Mouse (Mus musculus) frontal cortex, postnatal 36 days (tissue): ENCODE data around the gene Parg.

Experiments
- DNase-seq, 2 experiments: peaks; one replicate each; pipeline ENCODE4 v3.0.0; 2022; ENCODE audit warnings: low spot score in 2 of 2

Gene Parg

DNA sequence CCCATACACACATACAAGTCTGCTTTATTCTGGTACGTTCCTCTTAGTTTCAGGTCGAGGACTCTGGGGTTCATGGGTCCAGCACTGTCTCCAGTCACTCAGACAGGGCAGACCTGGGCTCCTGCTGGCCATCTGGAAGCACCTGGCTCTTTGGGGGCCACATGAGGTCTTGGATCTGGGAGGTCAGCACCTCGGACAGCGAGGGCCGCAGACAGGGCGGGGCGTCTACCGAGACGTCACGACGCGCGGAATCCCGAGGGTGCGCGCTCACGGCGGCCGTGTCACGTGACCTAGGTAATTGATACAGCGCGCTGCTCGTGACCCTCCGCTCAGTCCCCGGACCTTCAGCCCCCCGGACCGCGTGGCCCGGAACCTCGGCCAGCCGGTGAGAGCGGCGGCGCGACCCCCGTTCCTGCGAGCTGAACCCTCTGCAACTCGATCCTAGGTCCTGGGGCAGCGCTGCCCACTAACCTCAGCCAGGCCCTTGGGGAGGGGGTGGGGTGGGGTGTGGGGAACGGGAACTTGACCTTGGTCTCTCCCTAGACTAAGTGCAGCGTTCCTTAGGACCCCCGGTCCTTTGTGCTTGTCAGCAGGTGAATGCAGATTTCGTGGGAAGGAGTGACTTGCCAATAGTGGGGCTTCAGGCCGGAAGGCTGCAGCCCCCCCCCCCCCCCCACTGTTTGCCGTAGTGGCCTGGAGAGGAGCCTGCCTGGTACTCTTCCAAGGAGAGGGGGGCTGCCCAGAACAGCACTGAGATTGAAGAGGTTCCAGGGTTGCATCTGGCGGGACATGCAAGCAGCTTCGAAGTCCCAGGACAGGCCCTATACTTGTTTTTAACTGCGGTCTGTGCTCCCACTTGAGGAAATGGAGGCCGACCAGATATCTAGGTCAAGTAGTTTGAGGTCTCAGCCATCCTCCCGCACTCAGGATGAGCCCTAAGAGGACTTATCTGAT lies 120.3 kb downstream of the Parg start, which contains the start of gene Ogdhl:
Gene Ogdhl (plus strand): TSS at position 288 of the 954 bp plus-strand sequence.
- DNase-seq, result peak; percentile 78 to 84

GRCm38 (mm10) chr14:32323221-32323620 lies 121.5 kb downstream of the Parg start:
- DNase-seq, result peak in 1 of 2 experiments; percentile 12

GRCm38 (mm10) chr14:32327366-32327765 lies 125.6 kb downstream of the Parg start:
- no peak for DNase-seq

- no peak for DNase-seq
Measured at GRCm38 (mm10) chr14:32332515-32333445, 131.0 kb downstream of the Parg start.

DNA sequence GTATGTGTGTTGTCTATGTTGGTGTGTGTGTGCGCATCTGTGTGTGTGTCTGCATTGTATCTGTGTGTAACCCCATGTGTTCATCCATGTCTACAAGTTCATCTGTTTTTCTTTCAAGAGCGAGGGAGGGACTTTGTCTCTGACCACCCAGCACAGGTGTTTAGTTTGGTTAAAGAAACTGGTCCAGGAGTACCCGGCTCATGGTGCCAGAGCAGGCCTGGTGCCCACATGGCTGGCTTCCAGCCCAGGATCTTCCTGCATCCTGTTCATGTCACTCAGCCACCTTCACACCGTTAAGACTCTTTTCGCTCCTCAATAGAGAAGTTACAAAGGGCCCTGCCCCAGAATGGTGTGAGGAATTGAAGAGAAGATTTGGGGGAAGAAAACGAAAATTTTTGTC lies 134.3 kb downstream of the Parg start:
- no peak for DNase-seq

GRCm38 (mm10) chr14:32336547-32336946 lies 134.8 kb downstream of the Parg start:
- no peak for DNase-seq

GRCm38 (mm10) chr14:32341823-32342222 lies 140.1 kb downstream of the Parg start:
- DNase-seq, result no peak

GRCm38 (mm10) chr14:32344176-32344575 lies 142.4 kb downstream of the Parg start:
- no peak for DNase-seq

GRCm38 (mm10) chr14:32344694-32345093 lies 142.9 kb downstream of the Parg start:
- DNase-seq, result no peak
